Mouse (Mus musculus) v-Abl transformed pro-B cells (cell line): ENCODE measurements around the gene Nalcn.

Source experiments
- in situ Hi-C, 2 experiments: fragments of 400-800 bp; cut with MboI; formaldehyde crosslinking; loops; one replicate each; pipeline ENCODE4 v1.15.1; 2025; ENCODE audit not compliant: unreplicated experiment in 2 of 2

Gene Nalcn

GRCm38 (mm10) chr14:123513376-123514141, 113.4 kb downstream of the Nalcn start:
- in situ Hi-C loops: no loop called here

DNA sequence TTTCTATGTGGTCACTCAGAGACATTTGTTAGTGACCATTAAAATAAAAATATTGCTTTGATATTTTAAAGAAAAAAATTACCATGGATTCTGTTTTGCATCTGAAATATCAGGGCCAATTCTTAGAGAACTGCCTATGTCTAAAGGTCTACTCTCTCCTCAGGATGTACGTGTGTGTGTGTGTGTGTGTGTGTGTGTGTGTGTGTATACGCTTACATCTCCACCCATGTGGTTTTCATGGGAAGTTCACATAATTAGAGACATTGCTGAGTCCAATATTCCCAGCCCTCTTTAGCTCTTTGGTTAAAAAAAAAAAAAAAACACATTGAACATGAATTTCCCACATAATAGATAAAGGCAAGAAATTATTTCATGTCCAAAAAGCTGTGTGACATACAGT, 114.0 kb downstream of the Nalcn start:
- in situ Hi-C loops: no loop called here

DNA sequence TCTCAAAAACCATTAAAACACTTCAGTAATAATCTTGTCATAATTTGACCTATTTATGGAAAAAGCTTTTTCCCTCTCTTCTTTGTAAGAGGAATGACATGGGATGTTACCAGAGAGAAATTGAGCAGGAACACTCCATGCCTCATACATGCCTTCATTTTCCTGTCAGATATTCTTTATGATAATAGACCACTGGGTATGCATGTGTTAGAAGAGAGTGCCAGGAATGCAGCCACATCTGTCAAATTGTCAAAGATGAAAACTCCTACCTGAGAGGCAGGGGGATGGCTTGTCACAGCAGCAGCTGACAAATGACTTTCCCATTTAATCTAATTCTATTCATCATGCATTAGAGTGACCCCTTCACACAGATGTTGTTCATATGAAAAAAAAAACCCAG, 131.4 kb downstream of the Nalcn start:
- in situ Hi-C loops: no loop called here

GRCm38 (mm10) chr14:123488575-123489207, 138.3 kb downstream of the Nalcn start:
- in situ Hi-C loops: no loop called here

DNA sequence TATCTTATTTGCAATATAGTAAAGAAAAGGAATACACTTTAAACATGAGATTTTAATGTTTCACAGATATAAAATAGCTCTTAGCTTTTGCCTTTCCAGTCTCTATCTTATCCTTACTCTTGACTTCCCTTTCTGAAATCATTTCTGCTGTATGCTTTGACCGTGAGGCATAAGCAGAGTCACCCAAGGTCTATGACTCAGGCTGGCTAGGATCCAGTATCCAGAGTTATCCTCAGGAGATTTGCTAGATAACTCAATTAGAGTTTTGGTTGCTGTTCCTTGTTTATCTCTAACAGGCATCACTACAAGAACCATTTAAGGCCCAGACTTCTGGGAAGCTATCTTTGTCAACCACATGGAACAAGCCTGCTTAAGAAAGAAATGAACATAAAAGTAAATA, 164.9 kb downstream of the Nalcn start:
- in situ Hi-C loops: no loop called here

DNA sequence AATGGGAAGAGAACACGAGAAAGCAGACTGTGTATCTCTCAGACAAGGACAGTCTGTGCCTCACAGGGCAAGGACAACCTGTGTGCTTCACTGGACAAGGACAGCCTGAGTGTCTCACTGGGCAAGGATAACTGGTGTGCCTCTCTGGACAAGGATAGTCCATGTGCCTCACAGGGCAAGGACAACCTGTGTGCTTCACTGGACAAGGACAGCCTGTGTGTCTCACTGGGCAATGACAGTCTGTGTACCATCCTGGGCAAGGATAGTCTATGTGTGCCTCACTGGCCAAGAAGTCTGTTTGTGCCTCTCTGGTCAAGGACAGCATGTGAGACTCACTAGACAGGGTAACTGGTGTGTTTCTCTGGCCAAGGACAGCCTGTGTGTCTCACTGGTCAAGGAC, 180.9 kb downstream of the Nalcn start:
- in situ Hi-C loops: no loop called here

- in situ Hi-C loops: no loop called here
Measured at GRCm38 (mm10) chr14:123435542-123435941, 191.4 kb downstream of the Nalcn start.

DNA sequence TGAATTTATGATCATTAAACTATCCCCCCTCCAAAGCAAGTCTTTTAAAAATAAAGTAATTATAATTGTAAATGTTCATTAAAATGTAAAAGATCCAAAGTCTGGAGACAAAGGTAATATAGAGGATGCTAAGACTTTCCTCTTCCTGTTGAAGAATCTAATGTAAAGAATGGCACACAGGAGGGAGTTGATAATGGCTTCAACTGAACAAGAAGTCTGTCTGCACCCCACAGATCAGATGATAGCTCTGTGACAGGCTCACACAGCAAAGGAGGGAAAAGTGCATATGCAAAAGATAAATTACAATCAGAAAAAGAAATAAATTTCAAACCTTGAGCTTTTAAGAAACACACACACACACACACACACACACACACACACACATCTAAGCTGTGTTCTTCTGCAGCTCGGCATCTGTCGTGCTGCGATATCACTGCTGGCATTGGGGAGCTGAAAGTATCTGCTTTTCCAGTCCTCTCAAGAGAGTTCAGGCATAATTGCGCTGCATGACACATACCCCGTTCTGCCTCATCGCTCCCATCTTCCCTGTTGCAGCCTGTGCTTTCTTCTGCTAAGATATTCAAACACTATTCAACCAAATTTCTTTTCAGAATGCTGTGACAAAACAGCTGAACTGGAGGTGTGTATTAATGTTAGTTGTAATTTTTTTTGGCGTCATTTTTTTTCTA, 250.6 kb downstream of the Nalcn start:
- in situ Hi-C loops: no loop called here

- in situ Hi-C loops: loop anchor here in 1 of 2 experiments (25.0 kb wide), 1 partner anchor 1534 kb away; no protein-coding TSS in a partner anchor
Measured at GRCm38 (mm10) chr14:123371522-123371921, 255.4 kb downstream of the Nalcn start.

- in situ Hi-C loops: loop anchor here (10.0 to 25.0 kb wide), 2 partner anchors 1295 to 1522 kb away; no protein-coding TSS in a partner anchor
Measured at GRCm38 (mm10) chr14:123359691-123360090, 267.3 kb downstream of the Nalcn start.

DNA sequence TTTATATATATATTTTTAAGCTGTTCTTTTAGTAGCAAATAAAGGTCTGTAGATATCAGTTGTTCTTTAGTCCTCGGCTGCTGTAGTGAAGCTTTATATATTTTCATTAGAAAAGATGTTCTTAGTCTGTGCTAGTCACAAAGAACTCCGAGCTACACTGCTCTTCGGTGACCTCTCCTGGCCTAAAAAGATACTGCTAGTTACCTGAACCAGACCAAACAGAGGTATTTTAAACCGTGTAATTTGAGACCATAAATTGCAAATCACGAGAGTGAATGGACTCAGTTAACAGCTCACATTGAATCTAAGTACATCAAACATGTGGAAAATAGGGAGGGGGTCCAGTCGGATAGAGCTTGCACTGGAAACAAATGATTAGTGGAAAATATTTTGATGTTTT, 274.0 kb downstream of the Nalcn start:
- in situ Hi-C loops: loop anchor here (10.0 to 25.0 kb wide), 2 partner anchors 1288 to 1516 kb away; no protein-coding TSS in a partner anchor

DNA sequence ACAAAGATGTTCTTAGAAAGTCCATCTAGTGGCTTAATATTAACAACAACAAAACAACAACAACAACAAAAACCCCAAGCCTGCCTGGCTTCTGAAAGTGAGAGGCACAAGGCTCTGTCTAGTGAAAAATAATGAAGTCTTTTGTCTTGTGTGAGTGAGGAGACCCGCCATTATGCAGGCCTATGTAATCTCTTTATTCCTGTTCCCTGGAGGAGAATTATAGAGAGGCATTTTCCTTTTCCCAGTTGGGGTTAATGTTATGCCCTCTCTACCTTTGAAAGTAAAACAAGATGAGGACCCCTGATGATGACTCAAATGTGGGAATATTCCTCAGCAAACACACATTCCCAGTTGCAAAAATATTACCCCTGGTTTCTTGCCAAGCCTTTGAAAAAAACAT, 295.1 kb downstream of the Nalcn start:
- in situ Hi-C loops: no loop called here

GRCm38 (mm10) chr14:123314369-123314768, 312.6 kb downstream of the Nalcn start:
- in situ Hi-C loops: loop anchor here (5.0 to 25.0 kb wide), 7 partner anchors 352 to 1452 kb away; no protein-coding TSS in a partner anchor

DNA sequence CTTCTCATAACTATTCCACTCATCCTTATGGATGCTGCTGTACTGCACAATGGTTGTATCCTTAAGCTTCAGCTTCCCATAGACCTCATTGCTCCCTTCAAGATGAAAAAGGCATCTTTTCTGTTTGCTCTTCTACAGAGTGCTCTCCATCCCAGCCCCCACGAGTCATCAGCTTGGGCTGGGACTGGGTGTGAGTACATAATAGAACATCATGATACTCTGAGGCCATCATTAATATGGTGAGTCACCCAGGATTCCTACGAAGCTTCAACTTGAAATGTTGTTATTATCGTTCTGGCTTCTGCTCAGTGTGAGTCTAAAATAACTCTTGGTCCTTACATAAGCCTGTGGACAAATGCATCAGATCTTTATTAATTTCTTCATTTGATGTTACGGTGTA, 314.6 kb downstream of the Nalcn start:
- in situ Hi-C loops: loop anchor here (5.0 to 25.0 kb wide), 7 partner anchors 350 to 1450 kb away; no protein-coding TSS in a partner anchor

DNA sequence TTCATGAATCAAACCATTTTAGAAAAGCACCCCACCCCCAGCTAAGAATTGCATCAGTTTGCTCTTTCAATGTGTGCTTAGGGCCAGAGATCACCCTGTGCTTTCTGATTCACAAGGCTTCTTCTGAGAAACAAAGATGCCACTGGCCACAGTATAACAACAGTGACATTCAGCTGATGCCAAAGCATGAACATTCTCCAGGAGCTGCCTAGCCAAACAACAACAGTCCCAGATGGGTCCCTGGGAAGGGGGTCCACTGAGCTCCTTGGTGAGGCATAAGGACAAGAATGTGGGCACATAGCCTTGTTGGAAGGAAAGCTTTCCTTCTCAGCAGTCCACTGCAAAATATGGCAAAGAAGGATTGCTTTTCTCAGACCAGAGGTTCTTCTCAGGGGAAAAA, 330.9 kb downstream of the Nalcn start:
- in situ Hi-C loops: no loop called here

DNA sequence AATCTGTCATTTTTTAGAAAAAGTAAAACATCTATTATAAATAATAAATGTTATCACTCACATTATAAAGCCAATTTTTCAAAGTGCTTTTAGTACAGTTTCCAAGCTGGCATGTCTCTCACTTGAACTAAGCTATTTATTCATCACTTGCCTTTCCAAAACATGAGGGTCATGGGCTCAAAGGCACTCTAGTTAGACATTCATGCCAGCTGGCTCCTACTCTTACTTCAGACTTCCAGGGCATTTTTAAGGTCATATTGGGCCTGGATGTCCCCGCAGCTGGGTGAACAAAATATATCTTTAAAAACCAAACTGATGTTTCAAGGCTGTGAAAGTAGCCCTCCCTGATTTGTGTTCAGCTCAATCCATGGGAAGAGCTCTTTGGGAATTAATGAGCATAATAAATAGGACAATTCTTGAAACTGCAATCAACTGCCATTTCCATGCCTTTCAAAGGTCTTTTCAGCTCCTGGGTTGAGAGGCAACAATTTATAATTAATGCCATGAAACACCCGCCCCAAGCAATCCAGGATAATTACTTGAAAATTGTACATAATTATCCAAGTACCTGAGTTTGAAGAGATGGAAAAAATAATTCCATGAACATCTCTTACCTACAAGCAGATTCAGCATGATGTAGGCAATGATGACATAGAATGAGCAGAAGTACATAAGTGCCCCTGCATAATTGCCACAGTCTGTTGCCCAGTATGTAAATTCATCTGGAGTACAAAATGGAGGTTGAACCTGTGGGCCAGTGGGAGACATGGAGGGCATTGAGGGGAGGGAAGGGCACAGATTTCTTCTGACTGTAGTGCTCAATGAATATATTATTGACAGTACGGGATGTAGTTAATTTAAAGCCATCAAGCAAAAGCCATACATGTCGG, 335.6 kb downstream of the Nalcn start:
- in situ Hi-C loops: no loop called here

DNA sequence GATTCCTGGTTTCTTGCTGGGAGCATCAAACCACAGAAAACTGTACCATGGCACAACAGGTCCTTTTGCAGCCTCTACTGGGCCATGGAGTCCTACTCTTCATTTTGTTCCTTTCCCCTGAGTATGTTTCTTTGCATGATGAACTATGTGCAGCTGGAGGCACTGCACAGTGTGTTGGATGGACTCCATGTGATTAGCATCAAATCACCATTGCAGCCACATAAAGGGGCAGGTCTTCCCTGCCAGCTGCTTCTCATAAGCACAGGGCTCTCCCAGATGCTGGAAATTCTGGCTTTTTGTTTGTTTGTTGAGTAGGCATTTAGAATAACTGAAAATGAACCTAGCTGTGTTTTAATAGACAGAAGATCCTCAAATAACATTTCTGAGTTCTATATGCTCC, 344.8 kb downstream of the Nalcn start:
- in situ Hi-C loops: no loop called here

DNA sequence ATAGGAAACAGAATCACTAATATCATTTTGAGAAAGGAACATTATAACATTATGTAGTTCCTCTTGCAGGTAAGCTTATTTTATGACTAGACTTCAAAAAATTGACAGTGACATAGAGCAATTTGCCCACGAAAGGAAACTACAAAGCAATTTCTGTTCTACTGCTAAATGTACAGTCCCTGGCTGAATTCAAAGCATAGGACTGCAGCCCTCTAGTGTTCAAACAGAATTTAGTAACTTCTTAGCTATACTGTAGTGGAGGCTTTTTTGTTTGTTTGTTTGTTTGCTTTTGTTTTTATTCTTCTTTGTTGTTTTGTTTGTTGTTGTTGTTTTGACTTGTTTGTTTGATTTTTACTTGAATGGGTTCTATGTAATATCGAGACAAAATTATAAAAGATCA, 354.8 kb downstream of the Nalcn start:
- in situ Hi-C loops: no loop called here

DNA sequence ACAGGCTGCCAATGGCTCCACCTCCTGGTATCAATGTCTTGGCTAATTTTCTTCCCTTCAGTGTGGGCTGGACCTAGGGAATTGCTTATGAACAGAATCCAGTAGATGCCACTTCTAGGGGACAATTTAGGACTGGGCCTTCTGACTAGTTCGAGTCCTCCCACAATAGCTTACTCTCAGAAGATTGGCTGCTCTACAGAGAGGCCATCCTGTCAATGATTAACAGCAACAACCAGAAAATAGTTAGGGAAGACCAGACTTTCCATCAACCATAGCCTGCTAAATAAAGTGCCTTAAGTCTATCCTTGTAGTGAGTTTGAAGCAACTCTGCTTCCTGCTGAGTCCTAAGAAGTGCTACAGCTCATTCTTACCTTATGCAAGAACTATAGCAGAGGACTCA, 386.2 kb downstream of the Nalcn start:
- in situ Hi-C loops: no loop called here

DNA sequence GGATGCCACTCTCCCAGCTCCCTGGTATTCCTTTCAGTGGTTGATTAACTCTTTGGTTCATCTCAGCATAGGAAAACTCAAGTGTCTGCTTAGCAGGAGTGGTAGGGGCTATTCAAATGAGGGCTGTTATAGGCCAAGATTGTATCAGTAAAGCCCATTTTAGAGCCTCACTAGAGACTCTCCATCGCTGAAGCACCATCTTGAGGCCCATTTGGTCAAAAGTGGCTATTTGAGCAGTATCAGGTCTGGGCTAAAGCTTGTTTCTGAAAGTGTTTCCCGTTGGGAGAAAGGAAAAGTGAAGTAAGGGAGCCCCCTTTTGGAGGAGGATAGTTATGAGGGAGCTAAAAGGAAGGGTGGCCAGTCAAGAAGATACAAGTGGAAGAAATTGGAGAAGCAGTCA, 387.0 kb downstream of the Nalcn start:
- in situ Hi-C loops: no loop called here
